Mouse (Mus musculus): ENCODE results near the gene Slc25a51. TPM values are rescaled to one million over a fixed set of nuclear protein-coding genes. Genes with fewer than 3 reads are reported as not detected.

The Slc25a51 gene
- total RNA-seq (2021): 100 to 1,000 TPM; 113 to 116 TPM

DNA sequence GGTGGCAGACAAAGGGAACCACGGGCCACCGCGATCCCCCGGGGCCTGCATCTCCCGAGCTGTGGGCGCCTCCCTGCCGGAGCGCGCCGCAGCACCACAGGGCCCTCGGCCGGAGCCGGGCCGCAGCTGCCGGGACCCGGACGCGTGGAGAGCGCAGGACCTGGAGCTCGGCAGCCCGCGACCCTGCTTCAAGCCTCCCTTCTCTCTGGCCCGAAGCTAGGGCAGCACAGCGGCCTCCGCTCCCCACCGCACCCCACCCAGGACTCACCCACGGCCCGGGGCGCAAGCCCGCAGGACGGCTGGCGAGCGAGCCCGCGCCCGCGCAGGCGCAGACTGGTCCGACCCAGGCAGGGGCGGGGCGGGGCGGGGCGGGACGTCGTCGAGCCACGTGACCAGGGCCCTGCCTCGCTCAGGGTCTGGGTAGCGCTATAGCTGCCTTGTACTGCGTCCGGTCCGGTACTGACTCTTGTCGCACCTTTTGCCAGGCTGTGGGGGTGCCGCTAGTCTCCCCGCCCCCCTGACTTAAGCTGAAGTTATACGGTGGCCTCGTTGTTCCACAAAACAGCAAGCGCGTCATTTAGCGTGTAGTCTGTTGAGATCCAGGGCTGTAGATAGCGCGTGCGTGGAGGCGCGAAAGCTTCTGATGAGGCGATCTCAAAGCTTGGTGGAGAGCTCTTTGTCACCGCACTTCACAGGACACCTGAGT, at the start of gene Slc25a51:
Gene Slc25a51, minus strand, starts transcription at position 340 of the 706 bp plus-strand sequence.
- peak; percentile 87 for DNase-seq
- intact Hi-C loops (cut with DNase I): no loop called here

DNA sequence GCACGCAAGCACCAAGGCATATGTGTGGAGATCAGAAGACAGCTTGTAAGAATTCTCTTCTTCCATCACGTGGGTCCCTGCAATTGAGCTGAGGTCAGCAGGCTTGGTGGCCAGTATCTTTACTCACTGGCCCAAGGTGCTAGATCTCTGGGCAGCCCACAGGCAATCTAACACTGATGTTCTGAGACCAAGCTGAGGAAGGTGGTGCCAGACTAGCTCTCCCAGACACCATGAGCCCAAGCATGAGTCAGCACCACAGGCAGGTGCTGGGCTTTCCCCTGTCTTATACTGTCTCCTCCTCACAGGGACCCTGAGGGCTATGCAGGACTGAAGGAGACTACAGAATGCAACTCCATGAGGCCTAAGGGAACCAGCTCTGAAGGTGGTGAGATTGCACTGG, 49.0 kb upstream of the Slc25a51 start:
- DNase-seq: no peak
- intact Hi-C loops (cut with DNase I): no loop called here

DNA sequence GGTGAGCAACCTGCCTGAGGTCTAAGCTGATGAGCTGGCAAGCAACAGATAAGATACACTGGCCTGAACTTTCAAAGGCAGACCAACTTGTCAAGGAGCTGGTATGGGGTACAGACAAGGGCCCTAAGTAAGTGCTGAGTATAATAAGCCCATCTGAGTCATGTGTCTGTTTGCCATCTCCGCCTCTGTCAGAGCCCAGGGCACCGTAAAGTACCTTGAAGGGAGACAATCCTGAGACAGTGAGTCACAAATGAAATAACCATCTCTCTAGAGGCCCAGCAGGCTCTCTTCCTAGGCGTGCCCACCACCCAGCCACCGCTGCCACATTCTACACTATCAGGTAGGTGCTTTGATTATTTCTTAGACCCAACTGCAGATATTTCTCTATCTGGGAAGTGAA, 46.4 kb upstream of the Slc25a51 start:
- no peak for DNase-seq
- intact Hi-C loops (cut with DNase I): no loop called here

DNA sequence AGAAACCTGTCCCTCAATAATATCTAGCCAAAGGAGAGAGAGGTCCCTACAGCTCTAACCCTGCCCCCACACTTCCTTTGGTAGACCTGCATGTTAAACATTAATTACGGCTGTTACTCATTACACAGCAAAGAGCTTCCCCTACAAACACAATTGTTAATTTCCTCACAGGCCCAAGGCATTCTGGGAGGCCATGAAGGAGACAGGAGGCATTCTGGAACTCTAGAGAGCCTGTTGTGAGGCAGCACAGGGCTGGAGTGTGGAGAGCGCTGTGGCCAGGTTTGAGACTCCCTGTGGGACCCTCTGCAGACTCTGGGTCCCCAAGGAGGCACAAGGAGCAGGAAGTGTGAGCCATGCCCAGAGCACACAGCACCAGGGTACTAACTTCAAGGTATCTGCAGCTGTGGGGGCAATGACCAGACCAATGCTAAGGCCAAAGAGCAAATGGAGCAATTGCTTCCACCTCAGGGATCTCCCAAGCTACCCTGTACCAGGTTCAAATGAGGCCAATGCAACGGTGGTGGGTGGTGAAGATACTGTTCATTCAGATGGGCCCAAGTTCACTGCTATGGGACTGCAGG, 44.8 kb upstream of the Slc25a51 start:
- intact Hi-C loops (cut with DNase I): no loop called here
- DNase-seq: no peak

DNA sequence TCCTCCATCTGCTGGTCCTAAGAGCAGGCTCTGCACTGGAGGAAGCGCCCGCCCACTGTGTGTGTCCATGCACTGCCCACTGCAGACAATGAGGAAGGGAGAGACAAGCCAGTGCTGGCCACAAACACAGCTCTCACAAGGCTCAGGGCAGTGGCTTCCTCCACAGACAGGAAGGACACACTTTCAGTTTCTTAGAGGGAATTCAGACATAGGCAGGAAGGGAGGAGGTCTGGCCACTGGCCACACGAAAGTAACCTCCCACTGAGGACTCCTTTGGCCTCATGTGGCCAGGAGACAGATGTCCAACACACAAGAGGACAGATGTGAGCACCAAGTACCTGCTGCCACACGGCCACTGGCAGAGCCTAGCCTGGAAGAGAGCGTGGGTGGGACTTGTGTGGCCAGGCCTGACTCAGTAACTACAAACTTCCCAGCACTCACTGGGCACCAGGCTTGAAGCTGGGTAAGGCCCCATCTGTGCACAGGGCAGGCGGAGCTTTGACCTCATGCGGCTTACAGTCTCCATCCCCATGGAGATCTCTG, 44.1 kb upstream of the Slc25a51 start:
- intact Hi-C loops (cut with DNase I): no loop called here
- no peak for DNase-seq

DNA sequence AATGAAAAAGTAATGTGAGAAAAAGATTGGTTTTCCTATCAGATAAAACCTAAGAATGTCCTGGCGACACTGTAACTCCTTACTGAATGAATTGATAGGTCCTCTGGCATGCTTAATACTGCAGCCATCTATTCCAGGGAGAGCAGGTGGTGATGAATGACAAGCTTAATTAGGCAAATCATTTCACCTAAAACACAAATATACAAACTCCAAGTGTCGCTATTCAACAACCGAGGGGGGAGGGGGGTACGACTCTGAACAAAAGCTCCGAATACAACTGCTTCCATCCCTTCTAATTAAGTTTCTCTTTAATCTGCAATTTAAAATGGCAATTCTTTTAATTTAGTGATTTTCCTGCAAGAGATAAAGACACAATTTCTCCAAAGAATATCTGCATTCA, 40.4 kb upstream of the Slc25a51 start:
- DNase-seq: no peak
- intact Hi-C loops (cut with DNase I): no loop called here

DNA sequence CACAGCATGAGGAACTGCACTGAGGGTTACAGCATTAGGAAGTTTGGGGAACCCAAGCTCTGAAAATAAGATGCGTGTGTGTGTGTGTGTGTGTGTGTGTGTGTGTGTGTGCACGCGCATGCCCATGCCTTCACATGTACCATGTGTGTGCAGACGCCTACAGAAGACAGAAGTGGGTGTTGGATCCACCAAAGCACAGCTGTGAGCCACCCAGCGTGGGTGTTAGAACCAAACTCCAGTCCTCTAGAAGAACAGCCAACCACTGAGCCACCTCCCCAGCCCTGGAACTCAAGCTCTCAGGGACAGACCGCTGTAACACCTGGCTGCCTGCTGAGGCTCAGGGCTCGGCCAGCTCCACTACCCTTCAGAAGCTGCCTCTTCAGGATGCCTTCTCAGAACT, 39.9 kb upstream of the Slc25a51 start:
- intact Hi-C loops (cut with DNase I): no loop called here

DNA sequence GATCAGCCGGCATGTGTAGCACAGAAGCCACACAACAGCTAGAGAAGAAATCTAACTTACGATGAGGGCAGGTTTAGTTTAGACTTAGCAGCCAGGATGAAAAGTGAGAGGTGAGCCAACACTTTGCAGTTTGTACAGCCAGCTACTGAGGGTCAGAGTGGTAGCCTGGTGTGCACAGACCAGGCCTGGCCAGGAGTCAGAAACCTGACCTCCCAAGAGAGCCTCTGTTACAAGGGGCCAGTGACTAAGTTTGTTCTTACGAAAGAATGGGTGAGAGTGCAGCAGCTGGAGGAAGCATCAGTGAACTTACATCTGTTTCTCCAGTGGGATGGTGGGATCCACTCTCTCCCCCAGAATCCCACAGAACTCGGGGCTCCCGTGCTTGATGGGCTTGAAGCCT, 38.6 kb upstream of the Slc25a51 start:
- no peak for DNase-seq
- intact Hi-C loops (cut with DNase I): no loop called here

More for the DNA sequence above, 39.9 kb upstream of the Slc25a51 start:
- no peak for DNase-seq

DNA sequence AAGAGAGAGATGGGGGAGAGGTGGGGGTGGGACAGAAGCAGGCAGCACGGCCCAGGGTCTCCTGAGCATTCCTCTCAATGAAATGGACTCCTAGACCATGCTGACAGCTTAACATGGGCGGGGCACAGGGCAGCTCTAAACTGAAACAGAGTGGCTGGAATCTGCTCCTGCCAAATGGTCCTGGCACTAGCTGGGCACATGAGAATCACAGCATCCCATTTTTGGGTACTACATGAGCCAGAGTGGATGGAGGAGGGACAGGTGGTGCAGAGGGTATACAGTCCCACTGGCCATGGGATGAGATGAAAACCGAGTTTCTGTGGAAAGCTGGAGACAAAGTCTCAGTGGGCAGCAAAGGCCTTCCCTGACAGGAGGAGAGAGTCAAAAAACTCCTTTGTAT, 36.7 kb upstream of the Slc25a51 start:
- DNase-seq: no peak
- intact Hi-C loops (cut with DNase I): no loop called here

DNA sequence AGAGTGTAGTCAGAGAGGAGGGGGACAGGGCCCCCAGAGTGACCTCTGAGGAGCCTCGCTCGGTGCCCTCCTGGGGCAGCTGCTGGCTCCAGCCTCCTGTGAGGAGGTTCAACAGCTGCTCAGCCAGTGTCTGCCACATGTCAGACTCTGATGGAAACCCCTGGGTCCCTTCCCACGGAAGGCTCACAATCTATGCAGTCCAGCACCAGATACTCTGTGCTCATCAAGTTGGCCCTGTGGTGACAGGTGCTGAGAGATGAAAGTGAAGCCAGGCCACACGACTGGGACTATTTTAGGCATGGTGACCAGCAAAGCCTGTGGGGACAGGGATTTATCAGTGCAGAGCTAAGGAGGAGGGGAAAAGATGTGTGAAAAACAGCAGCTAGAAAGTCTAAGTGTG, 36.2 kb upstream of the Slc25a51 start:
- intact Hi-C loops (cut with DNase I): no loop called here
- DNase-seq: no peak

DNA sequence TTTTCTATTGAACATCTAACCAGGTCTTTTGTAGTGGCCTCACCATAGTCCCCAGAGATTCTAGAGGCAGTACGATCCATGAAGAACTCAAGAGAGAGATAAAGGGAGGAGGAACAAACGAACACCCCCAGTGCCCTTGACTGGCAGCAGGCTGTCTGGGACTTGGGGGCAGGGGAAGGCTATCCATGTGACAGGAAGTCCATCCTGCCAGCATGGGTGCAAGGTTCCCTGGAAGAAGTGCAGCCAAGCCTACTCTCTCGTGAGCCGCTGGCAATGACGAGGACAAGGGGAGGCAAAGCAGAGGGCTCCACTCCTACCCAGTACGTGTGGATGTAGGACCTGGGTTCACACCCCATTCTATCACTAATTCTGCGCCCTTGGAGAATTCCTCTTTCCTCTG, 35.1 kb upstream of the Slc25a51 start:
- DNase-seq: no peak
- intact Hi-C loops (cut with DNase I): no loop called here

DNA sequence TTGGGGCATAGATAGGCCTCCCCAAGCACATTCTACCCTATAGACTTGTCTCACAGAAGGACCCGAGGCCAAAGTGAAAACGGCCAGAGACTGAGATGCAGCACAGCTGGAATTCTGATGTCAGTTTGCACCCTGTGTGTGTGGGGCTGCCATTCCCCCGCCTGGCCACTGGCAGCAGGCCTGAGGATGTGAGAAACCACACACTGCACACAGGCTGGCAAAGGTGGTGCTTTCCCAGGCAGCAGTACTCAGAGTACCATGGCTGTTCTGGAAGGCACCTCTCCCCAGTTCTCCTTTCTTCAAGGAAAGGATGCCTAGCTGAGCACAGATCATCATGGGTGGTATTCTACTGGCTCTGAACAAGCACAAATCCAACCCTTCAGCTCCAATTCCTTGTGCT, 33.7 kb upstream of the Slc25a51 start:
- DNase-seq: no peak
- intact Hi-C loops (cut with DNase I): no loop called here

DNA sequence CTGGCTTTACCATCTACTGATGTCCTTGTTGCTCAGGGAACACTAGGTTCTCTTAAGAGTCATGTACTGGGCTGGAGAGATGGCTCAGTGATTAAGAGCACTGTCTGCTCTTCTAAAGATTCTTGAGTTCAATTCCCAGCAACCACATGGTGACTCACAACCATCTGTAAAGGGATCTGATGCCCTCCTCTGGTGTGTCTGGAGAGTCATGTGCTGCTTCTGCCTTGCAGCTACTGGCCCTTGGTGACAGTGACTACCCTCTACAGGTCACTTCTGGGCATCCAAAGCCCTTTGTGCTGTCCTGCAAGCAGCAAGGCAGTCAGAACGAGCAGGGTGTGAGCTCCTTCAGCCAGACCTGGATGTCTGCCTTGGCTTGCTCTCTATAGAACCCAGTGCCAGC, 33.2 kb upstream of the Slc25a51 start:
- intact Hi-C loops (cut with DNase I): no loop called here
- no peak for DNase-seq

DNA sequence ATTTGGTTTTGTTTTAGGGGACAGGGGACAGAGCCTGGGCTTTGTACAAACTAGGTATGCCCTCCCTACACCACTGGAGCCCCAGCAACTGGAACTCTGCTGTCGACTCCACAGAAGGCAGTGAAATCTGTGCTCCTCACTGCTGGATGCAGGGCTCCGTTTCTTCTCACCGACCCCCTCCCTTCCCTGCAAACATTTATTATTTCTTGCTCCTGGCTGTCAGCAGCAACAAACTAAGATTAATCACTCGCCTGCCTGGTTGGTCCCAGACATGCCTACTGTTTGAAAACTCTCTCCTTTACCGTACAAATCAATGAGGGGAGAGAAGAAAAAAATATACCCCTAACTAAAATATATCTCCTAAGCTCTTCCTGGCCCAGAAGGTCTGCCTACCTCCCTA, 30.7 kb upstream of the Slc25a51 start:
- intact Hi-C loops (cut with DNase I): no loop called here
- no peak for DNase-seq

DNA sequence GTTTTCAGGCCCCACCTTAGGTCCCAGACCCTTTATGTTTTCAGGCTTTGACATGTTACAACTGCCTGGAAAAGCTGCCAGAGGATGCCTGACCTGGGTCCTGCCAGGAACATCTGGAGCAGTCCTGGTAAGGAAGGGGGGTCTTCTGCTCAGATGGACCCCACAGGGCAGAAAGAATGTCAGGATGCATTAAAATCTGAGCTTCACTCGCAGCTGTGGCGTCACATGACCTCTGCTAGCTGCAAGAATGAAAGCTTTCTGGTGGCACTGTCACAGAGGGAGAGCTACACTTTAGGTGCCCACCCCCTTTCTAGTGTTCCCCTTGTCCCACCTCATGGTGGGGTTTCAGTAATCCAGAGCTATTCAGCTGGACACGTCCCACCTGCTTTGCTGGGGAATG, 28.4 kb upstream of the Slc25a51 start:
- intact Hi-C loops (cut with DNase I): no loop called here
- DNase-seq: no peak

DNA sequence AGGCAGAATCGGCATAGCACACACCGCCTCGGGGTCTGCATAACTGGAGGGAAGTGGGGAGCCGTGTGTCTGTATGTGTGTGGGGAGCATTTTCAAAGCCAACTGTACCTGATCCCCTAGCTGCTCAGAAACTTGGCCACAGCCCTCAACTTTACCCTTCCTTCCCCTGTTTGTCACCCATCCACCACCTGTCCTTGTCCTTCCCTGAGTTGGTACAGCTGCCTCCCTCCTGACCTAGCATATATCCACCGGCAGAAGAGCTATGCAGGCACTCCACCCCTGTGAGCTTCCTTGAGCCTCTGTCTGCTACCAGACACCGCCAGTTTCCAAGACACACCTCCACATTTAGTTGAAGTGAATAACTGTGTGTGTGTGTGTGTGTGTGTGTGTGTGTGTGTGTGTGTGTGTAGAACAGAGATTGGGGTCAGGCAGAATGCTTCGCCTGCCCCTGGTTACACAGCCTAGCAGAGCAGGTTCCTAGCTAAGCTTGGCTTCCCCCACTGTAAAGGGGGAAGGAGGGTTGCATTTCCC, 27.9 kb upstream of the Slc25a51 start:
- intact Hi-C loops (cut with DNase I): no loop called here
- no peak for DNase-seq

DNA sequence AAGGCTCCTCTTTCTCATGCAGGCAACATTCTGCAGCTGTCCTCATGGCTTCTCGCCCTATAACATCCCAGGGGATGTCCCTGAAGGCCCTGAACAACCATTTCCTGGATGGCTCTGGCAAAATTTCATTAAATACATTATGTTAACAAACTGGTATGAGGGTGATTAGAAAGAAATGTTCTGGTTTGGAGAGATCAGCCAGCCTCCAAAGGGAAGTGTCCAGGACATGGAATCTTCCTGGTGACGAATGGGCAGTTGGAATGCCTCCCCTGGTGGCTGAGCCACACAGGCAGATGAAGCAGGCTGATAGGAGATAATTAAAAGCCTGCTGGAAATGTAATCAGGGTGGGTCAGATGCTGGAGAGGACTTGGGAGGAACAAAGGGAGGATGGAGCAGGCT, 27.3 kb upstream of the Slc25a51 start:
- DNase-seq: peak; percentile 61
- intact Hi-C loops (cut with DNase I): no loop called here

DNA sequence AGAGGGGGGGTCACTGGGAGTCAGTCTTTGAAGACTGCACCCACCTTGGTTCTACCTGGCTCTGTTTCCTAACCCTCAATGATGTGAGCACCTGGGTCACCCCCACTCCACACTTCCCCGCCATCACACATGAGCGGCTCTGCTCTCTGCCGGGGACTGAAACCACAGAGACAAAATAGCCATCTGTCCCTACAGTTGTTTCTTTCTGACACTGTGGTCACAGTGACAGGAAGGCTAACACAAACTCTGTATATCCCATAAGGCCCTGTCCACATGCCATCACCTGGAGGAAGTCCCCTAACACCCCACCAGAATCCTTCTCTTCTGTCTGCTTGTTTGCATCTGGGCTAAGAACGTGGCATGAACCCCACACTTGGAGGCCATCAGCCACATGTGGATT, 26.1 kb upstream of the Slc25a51 start:
- intact Hi-C loops (cut with DNase I): no loop called here
- no peak for DNase-seq

DNA sequence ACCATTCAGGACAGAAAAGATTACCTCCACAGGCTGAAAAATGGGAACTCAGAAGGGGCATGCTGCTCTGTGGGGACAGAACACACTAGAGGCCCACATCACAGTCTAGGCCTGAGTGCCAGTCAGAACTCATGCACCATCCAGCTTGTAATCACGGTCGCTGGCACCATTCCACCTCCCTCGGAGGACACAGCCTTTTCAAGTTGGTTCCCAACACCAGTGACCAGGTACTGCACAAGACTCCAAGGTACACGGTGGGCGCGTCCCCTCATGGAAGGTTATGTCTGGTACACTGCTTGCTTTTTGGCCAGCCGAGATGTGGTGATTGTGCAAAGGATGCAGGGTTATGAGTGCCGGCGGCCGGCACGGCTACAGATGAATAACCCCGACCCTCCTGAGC, 25.5 kb upstream of the Slc25a51 start:
- DNase-seq: peak; percentile 60
- intact Hi-C loops (cut with DNase I): no loop called here

DNA sequence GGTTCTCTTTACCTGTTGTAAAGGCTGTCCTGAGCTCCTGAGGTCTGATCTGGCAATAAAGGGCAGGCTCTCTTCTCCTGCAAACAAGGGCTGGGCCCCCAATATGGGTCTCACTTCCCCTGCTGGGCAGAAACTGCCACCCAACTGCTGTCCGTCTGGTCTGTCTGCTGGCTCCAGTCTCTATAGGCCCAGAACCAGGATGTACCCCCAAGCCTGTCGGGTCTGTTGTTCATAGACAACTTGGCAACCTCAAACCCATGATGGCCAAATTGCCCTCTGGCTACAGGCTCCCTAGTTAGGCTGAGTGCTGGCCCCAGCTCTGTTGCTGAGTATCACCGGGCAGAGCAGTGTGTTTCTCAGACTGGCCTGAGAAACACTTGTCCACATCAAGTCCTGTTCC, 23.2 kb upstream of the Slc25a51 start:
- DNase-seq: peak; percentile 61
- intact Hi-C loops (cut with DNase I): no loop called here

DNA sequence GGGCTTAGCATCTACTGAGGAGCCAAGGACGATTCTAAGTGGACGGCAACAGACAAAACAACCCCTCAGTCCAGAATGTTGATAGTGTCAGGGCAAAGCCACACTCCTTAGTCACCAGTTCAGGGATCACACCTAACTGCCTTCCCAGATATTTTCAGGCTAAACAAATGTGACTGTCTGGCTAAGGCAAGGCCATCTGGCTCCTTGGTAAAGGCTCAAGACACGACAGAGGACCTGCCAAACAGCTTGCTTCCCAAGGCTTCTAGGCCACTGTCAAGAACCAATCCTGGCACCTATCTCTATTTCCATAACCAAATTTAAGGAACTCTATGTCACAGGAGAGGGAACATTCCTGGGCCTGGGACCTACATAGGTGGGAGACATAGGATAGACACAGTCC, 22.8 kb upstream of the Slc25a51 start:
- DNase-seq: peak; percentile 50
- intact Hi-C loops (cut with DNase I): no loop called here

DNA sequence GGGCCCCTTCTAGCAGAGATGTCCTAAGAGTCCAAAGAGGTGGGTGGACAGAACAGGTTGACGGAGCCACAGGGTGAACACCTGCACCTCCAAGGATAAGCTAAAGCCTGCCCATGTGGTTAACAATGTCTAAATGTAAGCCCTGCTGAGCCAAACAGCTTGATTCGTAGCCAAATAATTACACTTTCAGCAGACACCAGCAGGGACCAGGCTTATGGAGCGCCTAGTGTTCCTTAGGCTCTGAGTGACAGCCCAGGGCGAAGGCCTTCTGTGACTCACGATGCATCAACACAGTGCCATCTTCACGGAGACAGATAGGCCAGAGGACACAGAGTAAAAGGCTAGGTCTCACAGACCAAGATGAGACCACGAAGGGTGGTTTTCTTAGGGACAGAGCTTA, 20.9 kb upstream of the Slc25a51 start:
- intact Hi-C loops (cut with DNase I): no loop called here
- DNase-seq: peak; percentile 50

Measured in left cerebral cortex, postnatal 4 days (tissue).